10 mouse cellular contexts compared by ENCODE assay signal in genomic region chr12:90113351-90113791, GRCm38 (mm10).
DNase-seq lines count a peak whose midpoint lies in the region; ATAC-seq lines count a peak whose summit lies in the region.
"Had no signal": no experiment of that assay in that cellular context is flagged by ENCODE, and none has a peak within 500 bp of the region (broad histone marks: within the 10 kb centered on the region; RNA-seq: fewer than 3 reads in every experiment).

No protein-coding gene starts in this region.

- H3K4me1 ChIP-seq in midbrain, embryonic 13.5 days (replicated peaks) = no peaks in the 10 kb centered on the region
- H3K4me1 ChIP-seq in midbrain, embryonic 10.5 days = no peaks in the 10 kb centered on the region
- peaks cover 5% of the 10 kb centered on the region; the same call in 1 of the 2 replicates for H3K4me1 ChIP-seq in hindbrain, embryonic 13.5 days (replicated peaks)
- H3K4me1 ChIP-seq: kidney, embryonic 15.5 days; megakaryocyte, embryonic 14.5 days had no signal

- ATAC-seq in midbrain, embryonic 13.5 days = peak; percentile 80; the same call in 1 of the 2 replicates
- peak; percentile 89 for ATAC-seq in hindbrain, embryonic 13.5 days (ENCODE audit: low FRiP score)

- H3K9me3 ChIP-seq in midbrain, embryonic 13.5 days = no peaks in the 10 kb centered on the region
- H3K9me3 ChIP-seq in midbrain, embryonic 10.5 days (replicated peaks) = no peaks in the 10 kb centered on the region
- H3K9me3 ChIP-seq in hindbrain, embryonic 13.5 days = no peaks in the 10 kb centered on the region
- H3K9me3 ChIP-seq: kidney, embryonic 15.5 days; megakaryocyte, embryonic 14.5 days had no signal

- 0 out of 2 replicates have a peak overlapping the region, but pooled peaks have one; percentile 35 for H3K27ac ChIP-seq in midbrain, embryonic 13.5 days
- no peak overlapping the region for H3K27ac ChIP-seq in midbrain, embryonic 10.5 days (replicated peaks)
- H3K27ac ChIP-seq in hindbrain, embryonic 13.5 days = peak overlapping the region; percentile 72
- H3K27ac ChIP-seq: kidney, embryonic 15.5 days; liver, embryonic 14.5 days had no signal

- H3K9ac ChIP-seq in midbrain, embryonic 13.5 days (replicated peaks) = no peak overlapping the region
- H3K9ac ChIP-seq in hindbrain, embryonic 13.5 days = no peak overlapping the region
- H3K9ac ChIP-seq: kidney, embryonic 15.5 days; liver, embryonic 14.5 days had no signal

- H3K36me3 ChIP-seq in midbrain, embryonic 13.5 days = no peaks in the 10 kb centered on the region
- H3K36me3 ChIP-seq in midbrain, embryonic 10.5 days = no peaks in the 10 kb centered on the region
- no peaks in the 10 kb centered on the region for H3K36me3 ChIP-seq in hindbrain, embryonic 13.5 days
- H3K36me3 ChIP-seq: kidney, embryonic 15.5 days had no signal

- no peak for DNase-seq in midbrain, embryonic 10.5 days (ENCODE audit: low spot score)
- DNase-seq in cerebellum, adult 9-10 months = peak; percentile 94
- DNase-seq in retina, postnatal 7 days (ENCODE audit: low read depth, low spot score) = peak; percentile 9
- DNase-seq in gastrocnemius, postnatal 14 days = no peak
- DNase-seq in left cerebral cortex, postnatal 14 days (ENCODE audit: low spot score in 2 of 2) = no peak

- intact Hi-C loops in gastrocnemius, postnatal 14 days (cut with DNase I; ENCODE audit: low total_unique reads) = no loop called here
- intact Hi-C loops in left cerebral cortex, postnatal 14 days (cut with DNase I) = no loop called here

- H3K4me3 ChIP-seq in midbrain, embryonic 13.5 days (replicated peaks) = no peak overlapping the region
- H3K4me3 ChIP-seq in midbrain, embryonic 10.5 days = no peak overlapping the region
- H3K4me3 ChIP-seq in hindbrain, embryonic 13.5 days = no peak overlapping the region
- H3K4me3 ChIP-seq: kidney, embryonic 15.5 days; megakaryocyte, embryonic 14.5 days had no signal

- no peak overlapping the region for H3K4me2 ChIP-seq in midbrain, embryonic 13.5 days (replicated peaks)
- no peak overlapping the region for H3K4me2 ChIP-seq in hindbrain, embryonic 13.5 days
- H3K4me2 ChIP-seq: kidney, embryonic 15.5 days had no signal

- no peaks in the 10 kb centered on the region for H3K27me3 ChIP-seq in midbrain, embryonic 13.5 days
- no peaks in the 10 kb centered on the region for H3K27me3 ChIP-seq in midbrain, embryonic 10.5 days (ENCODE audit: low read depth, poor library complexity, severe bottlenecking)
- H3K27me3 ChIP-seq in hindbrain, embryonic 13.5 days = no peaks in the 10 kb centered on the region
- H3K27me3 ChIP-seq: kidney, embryonic 15.5 days; megakaryocyte, embryonic 14.5 days had no signal

Comparison
In these comparisons a context has a peak if more than half of its experiments do, and no peak if none do; other contexts are left out.
1. DNase-seq: peak in cerebellum, adult 9-10 months (single experiment) and retina, postnatal 7 days (single experiment); none in midbrain, embryonic 10.5 days (single experiment), gastrocnemius, postnatal 14 days (single experiment) and left cerebral cortex, postnatal 14 days (0 of 2).